Mouse (Mus musculus): Measurements from ENCODE around the gene Crtam.

DNA sequence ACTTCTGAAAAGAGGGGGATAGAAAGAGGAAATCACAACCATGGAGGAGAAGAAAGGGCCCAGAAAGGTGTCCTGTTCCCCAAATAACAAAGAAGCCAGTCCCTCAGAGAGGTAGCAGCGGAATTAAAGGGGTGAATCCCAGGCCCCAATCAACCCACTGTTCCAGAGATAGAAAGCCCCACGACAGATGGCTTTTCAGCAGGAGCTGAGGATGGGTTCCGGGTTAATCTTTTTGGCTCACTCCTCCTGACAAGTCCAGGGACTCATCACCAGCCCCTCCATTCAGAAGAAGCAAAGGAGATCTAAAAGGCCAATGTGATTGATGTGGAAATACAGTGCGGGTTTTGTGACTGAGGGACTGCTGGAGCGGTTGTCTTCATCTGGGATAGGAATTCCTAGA, 39.2 kb upstream of the Crtam start:
- no peak for TF ChIP-seq POLR2A (IDR thresholded peaks at IDR 0.05; ENCODE audit: low read depth, low read length)
- TF ChIP-seq CTCF (conservative IDR thresholded peaks at IDR 0.05; ENCODE audit: insufficient read depth, insufficient read length, low read depth, low read length), result no peak
